Mouse (Mus musculus): ENCODE results near the gene Zfp14.
A peak's percentile ranks its signal among the peaks of the same experiment; 100 is the strongest.

Gene Zfp14

DNA sequence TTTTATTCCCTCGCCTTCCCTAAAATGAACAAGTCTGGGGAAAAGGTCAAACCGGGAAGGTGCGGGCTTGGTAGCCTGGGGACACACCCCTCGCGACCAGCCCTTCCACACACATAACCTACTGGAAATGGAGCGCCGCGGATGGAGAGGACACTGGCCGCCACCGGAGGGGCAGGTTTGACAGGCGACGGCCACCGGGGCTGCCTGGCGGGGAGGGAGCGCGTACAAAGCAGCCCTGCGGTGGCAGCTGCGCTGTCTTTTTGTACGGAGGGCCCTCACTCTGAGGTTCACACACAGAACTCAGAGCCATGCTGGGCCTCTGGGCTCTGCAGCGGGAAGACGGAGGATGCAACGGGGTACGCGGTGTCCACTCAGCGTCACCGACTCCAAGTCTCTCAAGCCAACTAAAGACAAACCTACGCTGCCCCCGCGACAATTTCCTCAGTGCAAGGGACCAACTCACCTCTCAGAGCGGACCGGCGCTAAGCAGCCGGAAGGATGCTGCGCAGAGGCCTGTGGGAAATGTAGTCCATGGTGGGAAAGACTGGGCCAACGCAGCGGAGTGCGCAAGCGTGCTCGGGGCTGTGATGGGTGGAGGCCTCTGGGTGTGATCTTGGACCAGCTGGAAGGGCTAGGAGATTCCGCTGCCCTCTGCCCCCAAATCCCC lies at the start of gene Zfp14:
Gene Zfp14 (minus strand): TSS at position 499 of the 667 bp plus-strand sequence.
- DNase-seq (ENCODE audit: low spot score in 2 of 2) = peak; percentile 94 to 95

DNA sequence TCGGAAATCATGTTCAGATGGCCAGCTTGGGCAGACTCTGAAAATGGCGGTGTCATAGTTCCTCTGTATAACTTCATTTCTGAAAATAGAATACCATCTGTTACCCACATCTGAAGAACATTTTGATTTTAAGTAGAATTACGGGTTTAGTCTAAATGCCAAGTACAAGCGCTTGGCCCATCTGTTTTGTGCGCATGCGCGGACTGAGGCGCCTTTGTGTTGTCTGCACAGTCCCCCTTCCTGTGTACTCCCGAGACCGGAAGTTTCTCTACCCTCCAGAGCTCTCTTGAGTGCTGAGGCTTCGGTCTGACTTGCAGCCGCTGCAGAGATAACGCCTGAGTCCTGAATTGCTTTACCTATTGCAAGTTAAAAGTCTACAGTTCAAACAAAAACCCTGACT lies 48.1 kb upstream of the Zfp14 start:
- peak; percentile 81 to 84 for DNase-seq (ENCODE audit: low spot score in 2 of 2)

DNA sequence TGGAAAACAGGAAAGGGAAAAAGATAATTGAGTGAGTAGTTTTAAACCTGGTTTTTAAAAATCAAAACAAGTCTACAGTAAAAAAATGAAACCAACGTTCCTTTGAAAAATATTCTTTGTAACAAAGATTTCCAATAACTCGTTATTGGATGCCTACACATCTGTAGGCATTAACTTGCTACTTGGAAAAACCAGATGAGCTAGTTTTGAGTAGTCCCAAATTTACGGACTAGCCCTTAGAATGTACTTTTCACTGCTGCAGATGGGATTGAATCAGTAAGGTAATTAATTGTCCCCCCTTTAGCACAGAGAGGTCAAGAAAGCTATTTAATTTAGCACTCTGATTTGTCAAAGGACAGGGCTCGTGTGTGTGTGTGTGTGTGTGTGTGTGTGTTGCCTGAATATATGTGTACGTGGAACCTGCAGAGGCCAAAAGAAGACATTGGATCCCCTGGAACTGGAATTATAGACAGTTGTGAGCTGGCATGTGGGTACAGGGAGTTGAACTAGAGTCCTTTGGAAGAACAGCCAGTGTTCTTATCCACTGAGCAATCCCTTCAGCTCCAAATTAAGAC lies 44.5 kb upstream of the Zfp14 start:
- no peak for DNase-seq (ENCODE audit: low spot score in 2 of 2)

DNA sequence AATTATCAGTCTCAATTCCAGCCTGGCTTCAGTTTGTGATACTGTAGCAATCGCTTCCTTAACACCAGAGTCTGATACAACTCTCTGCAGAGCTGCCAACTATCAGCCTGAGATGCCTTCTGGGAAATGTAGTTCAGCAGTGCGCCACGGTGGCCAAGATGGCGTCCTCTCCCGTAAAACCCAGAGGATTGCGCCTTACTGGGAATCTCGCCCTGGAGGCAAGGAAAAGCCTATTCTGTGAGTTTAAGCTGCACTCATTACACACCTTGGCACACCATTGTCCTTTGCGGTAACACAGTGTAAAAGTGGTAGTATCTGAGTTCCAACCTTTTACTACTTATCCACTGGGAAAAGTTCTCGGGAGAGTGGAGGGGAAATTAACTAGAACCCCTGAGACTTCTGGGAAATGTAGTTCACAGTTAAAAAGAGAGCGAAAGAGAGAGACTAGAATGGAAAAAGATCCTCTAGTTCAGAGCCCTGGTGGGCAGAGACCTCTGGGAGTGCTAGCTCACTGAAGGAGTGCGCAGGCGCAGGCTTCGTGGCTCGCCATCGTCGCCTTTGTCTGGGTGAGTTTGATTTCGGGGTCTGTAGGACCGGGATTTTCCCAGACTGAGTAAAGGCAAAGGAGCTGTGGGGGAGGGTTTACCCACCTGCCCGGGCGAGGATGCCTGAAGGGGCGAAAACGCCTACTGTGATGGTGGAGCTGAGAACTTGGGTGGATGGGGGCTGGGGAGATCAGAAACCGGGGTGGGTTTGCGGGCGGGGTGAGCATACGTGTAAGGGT lies 43.7 kb upstream of the Zfp14 start, which contains the start of gene Zfp260:
Gene Zfp260 (plus strand): TSS at position 132 of the 784 bp plus-strand sequence.
- peak; percentile 91 to 96 for DNase-seq (ENCODE audit: low spot score in 2 of 2)

DNA sequence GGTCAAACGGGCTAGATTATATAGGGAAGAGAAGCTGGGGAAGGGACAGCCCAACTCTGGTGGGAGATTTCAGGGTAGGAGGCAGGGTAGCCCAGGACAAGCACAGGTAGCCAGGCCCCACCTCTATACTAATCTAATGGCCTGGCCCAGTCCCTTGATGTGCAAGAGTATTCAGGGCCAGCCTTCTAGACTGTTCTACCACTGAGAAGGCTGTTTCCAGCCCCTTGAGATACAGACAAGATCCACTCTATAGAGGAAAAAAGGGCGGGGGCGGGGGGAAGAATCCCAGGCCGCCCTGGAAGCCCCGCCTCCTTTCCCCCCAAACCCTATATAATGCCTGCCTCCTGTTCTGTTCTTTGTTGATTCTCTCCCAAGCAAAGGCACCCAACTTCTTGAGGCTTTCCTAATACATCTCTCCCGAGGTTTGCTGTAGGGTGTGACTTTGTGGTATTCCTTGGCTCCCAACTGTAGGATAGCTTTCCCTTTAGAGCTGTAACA lies 42.8 kb upstream of the Zfp14 start:
- no peak for DNase-seq (ENCODE audit: low spot score in 2 of 2)

DNA sequence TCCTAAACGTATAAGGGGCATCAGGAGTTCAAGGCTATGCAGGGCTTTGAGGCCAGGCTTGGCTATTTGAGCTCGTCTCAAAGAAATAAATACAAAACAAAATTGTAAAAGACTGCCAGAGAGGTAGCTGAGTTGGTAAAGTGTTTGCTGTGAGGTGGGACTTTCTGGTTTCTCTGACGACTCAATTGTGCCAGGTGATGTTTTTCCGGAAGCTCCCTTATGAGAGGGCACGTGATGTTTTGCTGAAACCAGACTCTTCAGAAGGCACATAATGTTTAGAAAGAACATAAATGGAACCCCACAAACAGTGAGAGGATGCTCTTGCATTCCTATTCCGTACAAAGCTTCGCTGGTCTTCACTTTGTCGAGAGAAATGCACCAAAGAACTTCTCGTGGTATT lies 41.5 kb upstream of the Zfp14 start:
- no peak for DNase-seq (ENCODE audit: low spot score in 2 of 2)

DNA sequence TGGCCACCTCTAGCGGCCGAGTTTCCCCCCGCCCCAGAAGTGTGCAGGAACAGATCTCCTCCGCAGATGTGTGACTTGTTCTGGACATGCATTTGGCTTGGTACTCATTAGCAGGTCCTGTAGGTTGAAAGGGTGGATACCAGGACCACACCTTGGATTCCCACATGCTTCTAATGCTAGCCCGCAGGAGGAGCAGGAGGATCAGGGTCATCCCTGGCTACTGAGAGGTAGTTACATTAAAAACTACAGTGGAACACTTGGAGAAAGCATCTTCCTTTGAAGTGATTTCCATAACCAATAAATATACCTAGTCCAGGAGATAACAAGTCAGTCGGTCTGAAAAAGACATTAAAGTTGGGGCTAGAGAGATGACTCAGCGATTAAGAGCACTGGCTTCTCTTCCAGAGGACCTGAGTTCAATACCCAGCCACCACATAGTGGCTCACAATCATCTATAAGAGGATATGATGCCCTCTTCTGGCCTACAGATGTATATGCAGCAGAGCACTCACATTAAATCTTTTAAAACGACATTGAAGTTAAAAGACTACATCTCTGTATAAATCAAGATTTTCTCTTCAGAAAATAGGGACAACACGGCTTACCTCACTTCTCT lies 39.9 kb upstream of the Zfp14 start:
- no peak for DNase-seq (ENCODE audit: low spot score in 2 of 2)

DNA sequence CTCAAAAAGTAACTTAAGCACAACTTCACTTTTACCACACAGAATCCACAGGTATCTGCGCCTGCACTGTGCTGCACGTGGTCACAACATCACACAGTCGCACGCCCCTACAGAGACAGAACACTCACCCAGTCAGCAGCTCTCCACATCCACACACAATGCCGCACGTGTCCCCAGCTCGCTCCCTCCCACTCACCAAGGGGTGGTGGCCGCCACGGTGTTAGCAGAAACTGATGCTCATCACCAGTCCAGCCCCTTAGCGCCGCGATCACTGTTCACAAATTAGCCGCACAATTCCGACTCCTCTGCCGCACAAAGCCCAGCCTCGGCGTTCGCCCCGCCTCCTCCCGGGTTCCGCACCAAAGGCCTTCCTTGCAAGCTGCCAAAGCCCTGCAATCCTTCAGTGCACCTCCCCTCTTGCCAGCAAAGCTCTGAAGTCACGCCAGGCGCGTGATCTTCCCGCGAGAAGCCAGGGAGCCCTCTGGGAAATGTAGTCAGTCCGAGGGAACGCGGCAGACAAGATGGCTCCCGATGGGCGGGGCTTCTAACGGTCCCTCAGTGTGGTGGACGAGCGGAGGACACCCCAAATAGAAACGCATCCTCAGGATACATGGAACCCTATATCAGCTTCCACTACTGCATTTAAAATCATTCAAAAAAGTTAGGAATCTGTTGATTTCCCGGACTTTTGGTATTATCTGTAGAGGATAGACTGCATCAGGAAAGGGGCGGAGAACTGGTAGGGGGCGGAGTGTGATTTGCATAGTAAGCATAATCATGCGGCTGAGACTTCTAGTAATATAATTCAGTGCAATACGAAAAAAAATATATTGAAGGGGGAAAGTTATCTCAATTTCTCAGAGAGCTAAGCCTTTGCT lies 39.2 kb upstream of the Zfp14 start, which contains the start of the genes Gm26920 and Zfp566:
Gene Gm26920 (minus strand): TSS at position 319 of the 878 bp plus-strand sequence.
Gene Zfp566 (minus strand): TSS at position 436 of the 878 bp plus-strand sequence.
- peak; percentile 96 for DNase-seq (ENCODE audit: low spot score in 2 of 2)

DNA sequence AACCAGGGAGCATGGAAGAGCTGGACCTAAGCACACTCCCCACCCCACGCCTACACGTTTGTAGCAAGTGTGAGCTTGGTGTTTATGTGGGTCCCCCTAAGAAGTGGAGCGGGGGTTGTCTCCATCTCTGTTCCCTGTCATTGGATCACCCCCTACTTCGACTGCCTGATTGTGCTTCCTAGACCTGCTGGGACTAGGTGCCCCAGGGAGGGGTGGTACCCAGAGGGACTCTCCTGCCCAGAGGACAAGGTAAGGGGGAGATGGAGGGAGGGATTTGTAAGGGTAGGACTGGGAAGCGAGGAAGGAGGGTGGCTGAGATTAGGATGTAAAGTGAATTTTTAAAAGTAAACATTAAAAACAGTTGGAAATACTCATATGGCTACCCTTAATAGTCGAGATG lies 38.2 kb upstream of the Zfp14 start:
- DNase-seq (ENCODE audit: low spot score in 2 of 2) = no peak

DNA sequence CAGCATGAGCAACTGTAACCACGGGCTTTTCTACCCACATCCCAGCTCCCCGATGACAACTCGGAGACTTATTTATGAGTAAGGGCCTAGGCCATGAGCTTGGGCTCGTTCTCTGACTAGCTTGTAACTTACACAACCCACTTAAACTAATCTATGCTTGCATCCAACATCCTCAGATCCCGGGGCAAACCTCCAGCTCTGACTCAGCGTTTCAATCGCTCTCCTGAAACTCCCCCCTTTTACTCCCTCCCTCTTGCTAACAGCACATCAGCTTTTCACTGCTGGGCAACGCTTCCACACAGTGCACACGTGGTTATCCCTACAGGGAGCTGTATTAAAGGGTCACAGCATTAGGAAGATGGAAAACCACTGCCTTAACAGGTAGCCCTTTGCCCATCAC lies 35.3 kb upstream of the Zfp14 start:
- DNase-seq (ENCODE audit: low spot score in 2 of 2) = peak; percentile 47 to 62

DNA sequence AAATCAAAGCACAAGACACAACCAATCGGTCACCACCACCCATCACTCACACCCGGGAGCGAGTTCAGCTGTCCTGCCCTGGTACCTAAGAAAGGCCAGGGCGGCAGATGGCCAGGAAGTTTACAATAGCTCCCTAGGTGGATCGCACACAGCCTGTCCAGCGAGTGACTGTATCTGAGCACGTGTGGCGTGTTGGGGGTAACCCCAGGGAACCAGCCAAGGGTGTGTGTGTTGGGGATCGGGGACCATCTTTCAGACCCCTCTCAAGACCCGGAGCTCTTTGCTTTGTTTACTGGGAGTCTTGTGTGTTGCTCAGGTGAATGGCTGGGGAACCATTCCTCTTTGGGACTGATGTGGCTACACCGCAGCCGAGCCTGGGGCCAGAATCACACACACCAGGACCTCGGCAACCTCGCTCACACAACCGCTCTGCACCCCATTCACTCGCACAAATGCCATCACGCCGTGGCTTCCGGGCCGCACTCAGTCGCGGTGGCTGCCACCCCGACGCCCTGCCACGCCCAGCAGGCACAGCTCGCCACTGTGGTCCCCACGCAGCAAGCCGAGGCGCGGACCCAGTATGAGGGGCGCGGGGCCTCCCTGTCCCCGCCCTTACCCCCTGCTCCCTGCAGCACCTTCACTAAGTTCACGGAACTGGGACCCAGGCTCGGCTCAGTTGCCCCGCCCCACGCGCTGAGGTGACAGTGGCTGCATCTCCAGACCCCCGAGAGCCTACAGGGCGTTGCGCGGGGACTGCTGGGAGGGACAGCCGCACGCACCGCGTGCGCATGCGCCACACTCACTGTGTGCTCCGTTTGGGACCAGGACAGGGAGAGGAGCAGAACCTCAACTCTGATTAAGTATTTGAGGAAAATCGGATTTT lies 21.2 kb upstream of the Zfp14 start, which contains the start of gene Zfp82:
Gene Zfp82 (minus strand): TSS at position 755 of the 883 bp plus-strand sequence.
- DNase-seq (ENCODE audit: low spot score in 2 of 2) = peak; percentile 78 to 79

DNA sequence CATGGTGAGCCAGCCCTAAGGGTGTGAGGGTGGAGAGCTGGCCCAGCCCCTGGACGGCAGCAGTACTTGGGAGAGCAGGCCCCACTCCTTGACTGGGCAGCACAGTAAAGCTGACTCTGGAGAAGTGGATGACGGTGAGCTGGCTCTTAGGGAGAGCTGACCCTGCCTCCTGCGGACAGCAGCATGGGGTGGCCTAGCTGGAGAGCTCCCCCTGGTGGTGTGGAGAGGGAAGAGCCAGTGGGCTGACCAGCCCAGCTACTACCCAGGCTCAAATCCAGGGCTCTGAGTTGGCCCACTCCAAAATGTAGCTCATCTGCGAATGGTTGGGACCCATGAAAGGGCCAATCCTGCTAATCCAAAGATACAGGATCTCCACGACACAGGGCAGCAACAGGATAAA lies 13.4 kb upstream of the Zfp14 start:
- DNase-seq (ENCODE audit: low spot score in 2 of 2) = no peak

DNA sequence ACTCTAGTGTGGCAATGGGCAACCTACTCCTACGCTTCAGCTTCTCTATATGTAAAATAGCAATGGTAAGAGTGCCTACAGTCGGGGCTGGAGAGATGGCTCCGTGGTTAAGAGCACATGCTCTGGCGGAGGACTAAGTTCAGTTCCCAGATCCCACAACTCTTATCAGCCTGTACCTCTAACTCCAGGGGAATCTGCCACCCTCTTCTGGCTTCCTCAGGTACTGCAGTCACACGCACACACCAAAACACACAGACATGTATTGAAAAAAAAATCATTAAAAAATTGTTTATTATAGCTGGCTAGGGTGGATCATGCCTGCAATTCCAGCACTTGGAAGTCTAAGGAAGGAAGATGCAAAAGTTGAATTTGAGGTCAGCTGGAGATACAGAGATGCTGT lies 11.3 kb upstream of the Zfp14 start:
- no peak for DNase-seq (ENCODE audit: low spot score in 2 of 2)

DNA sequence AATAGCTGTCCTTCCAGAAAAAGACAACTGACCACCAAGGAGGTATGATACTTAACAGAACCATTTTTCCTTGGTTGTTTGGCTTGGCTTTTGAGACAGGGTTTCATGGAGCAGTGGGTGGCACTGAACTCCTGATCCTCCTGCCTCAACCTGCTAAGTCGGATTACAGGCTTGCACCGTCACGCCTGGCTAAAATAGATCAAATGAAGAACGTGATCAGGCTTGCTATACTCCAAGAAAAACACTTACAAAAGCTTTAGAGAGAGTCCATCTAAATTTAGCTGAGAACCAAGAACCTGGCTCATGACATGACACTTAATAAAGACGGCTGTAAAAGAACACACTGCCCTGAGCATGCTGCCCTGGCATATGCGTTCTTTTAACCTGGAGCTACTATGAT lies 9.2 kb upstream of the Zfp14 start:
- no peak for DNase-seq (ENCODE audit: low spot score in 2 of 2)

DNA sequence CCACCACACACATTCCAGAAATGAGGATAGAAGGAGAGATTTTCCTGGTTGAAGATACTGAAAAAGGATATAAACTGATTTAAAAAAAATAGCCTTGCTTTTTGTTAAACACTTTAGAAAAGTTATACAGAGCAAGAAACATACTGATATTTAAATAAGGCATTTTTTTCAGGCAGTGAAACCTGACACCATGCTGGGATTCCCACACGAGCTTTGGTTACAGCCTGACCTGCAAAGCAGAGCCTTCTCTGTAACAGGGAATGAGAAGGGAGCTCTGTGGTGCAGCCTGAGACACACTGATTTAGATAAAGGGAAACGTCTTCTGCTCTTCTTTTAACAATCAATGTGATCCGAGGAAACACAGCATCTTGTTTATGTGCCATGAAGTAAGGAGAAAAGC lies 2.4 kb upstream of the Zfp14 start:
- DNase-seq (ENCODE audit: low spot score in 2 of 2) = no peak

DNA sequence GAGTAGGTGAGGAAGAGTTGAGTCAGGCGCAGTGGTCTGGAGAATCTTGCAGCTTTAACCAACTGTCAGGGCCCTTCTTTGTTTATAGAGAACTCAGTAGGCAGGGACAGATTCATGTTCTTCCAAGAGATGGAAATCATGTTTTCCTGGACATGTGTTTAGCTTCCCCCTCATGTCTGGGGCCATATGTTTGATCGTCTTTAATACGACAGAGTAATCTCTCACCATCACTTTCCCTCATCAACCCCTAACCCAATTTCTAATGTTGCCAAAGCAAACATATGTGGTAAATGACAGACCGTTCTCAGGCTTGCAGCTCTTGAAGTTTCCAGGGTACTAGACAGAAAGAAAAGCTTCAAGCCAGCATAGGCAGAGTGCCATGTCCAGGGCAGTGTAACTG lies 3.1 kb downstream of the Zfp14 start:
- DNase-seq (ENCODE audit: low spot score in 2 of 2) = no peak

DNA sequence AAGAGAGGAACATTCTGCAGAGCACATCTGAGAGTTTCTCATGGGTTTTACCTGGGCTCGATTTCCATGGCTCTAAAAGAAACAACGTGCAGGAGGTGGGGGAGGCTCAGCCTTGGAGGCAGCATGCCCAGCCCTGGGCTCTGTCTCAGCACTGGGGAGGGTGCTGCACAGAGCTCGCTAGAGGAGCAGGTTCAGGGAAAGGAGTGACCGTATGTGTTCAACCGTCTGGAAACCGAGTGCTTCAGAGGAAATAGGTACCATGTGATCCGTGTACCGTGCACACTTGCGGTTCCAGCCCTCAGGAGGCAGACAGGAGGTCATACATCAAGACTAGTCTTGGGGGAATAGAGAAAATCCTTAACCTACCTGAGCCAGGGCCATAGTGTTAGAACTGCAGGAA lies 6.8 kb downstream of the Zfp14 start:
- DNase-seq (ENCODE audit: low spot score in 2 of 2) = no peak

DNA sequence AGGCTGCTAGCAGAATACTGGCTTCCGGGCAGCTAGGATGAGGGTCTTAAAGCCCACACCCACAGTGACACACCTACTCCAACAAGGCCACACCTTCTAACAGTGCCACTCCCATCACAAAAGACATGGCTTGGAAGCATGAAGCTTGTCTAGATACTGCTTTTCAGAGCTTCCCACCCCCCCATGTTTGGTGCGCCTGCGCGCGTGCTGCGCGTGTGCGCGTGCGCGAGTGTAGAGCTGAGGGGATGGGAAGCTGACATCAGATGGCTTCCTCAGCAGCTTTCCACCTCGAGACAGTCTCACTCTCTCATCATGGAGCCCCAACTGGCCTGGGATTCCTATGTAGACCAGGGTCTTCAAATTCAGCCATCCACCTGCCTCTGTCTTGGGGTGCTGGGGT lies 16.8 kb downstream of the Zfp14 start:
- no peak for DNase-seq (ENCODE audit: low spot score in 2 of 2)

DNA sequence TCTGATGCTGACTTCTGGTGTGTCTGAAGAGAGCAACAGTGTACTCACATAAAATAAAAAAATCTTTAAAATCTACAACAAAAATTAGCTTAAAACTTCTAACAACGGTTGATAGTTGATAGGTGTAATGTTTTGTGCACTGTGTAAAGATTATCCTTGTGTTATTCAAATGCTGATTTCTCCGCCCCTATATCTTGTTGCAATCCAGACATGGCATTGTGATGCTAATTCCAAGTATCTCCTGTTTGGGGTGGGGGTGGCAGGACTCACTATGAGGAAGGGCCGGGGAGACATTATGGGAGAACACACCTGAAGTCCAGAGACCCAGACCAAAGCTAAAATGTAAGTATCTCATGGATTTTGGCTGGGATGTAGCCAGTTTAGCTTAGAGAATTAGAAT lies 19.8 kb downstream of the Zfp14 start:
- no peak for DNase-seq (ENCODE audit: low spot score in 2 of 2)

DNA sequence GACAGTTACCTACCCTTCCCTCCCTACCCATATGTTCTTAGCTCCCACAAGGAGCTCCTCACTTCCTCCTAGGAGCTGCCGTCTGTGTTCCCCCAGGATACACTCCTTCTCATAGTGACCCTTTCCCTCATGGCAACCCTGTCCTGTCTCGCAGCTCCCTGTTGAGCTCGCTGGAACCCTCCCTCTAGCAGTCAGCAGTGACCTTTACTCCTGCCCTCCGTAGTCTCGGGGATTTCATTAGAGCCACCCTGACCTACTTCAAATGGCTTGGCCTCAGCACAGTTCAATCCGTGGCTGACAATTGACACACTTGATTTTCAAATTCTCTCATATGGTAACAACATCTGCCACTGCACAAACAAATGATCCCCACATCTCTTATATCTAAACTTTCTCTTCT lies 20.5 kb downstream of the Zfp14 start:
- DNase-seq (ENCODE audit: low spot score in 2 of 2) = no peak

Data from right cerebral cortex, adult 2 months (tissue).